Mouse (Mus musculus) heart, postnatal 0 days (tissue): ENCODE results near the gene Hist1h2bh. TPM values are rescaled to one million over a fixed set of nuclear protein-coding genes. Genes with fewer than 3 reads are reported as not detected.

Source experiments
- ATAC-seq: fragments of 200-750 bp; cut with Nextera tagmentation; 2 replicates; pipeline ENCODE4 v1.8.0; 2017; ENCODE audit warnings: low read depth, moderate number of reproducible peaks, moderate library complexity; ENCODE audit not compliant: insufficient read depth
- DNase-seq: peaks from one replicate; pipeline ENCODE4 v3.0.0-alpha.2; 2016; ENCODE audit warnings: low spot score
- H3K27ac ChIP-seq: fragments of 300-500 bp; sonication (generic); 2 replicates; pipeline ENCODE4 v1.5.1; 2014; ENCODE audit warnings: low read depth, mild to moderate bottlenecking
- H3K27me3 ChIP-seq: fragments of 300-500 bp; sonication (generic); 2 replicates; pipeline ENCODE4 v1.6.1; 2014; ENCODE audit warnings: low read length, mixed read lengths; ENCODE audit not compliant: control insufficient read depth, insufficient read depth
- H3K36me3 ChIP-seq: fragments of 300-500 bp; sonication (generic); replicated peaks from 2 replicates; pipeline ENCODE4 v1.6.1; 2014; ENCODE audit warnings: low read length, mixed read lengths; ENCODE audit not compliant: control insufficient read depth, insufficient read depth
- H3K4me1 ChIP-seq: fragments of 300-500 bp; sonication (generic); 2 replicates; pipeline ENCODE4 v1.6.1; 2014; ENCODE audit warnings: antibody characterized with exemption; ENCODE audit not compliant: control insufficient read depth, insufficient read depth
- H3K4me2 ChIP-seq: fragments of 300-500 bp; sonication (generic); 2 replicates; pipeline ENCODE4 v1.6.1; 2014; ENCODE audit warnings: low read depth, mild to moderate bottlenecking, low read length, moderate library complexity
- H3K4me3 ChIP-seq: fragments of 300-500 bp; sonication (generic); 2 replicates; pipeline ENCODE4 v1.5.1; 2014; ENCODE audit warnings: low read depth, low read length
- H3K9ac ChIP-seq: fragments of 300-500 bp; sonication (generic); replicated peaks from 2 replicates; pipeline ENCODE4 v1.6.1; 2014; ENCODE audit warnings: low read depth, low read length, mixed read lengths
- H3K9me3 ChIP-seq: fragments of 300-500 bp; sonication (generic); replicated peaks from 2 replicates; pipeline ENCODE4 v1.6.1; 2016; ENCODE audit warnings: low read length; ENCODE audit not compliant: control insufficient read depth
- CTCF ChIP-seq: IDR thresholded peaks from 2 replicates; pipeline ENCODE4 v1.5.1; 2016; ENCODE audit warnings: antibody characterized with exemption, control low read depth, low read depth
- EP300 ChIP-seq: IDR thresholded peaks from 2 replicates; pipeline ENCODE4 v1.6.1; 2016; ENCODE audit warnings: antibody characterized with exemption, low read depth
- WGBS: fragments of 180-500 bp; shearing (Covaris S2); extraction: QIAGEN DNeasy Blood & Tissue Kit; methylation state at CpG from one replicate; pipeline ENCODE4 v1.1.7; 2014; 5-methylcytosine and 5-hydroxymethylcytosine counted together
- polyA plus RNA-seq: library from polyadenylated mRNA; unstranded; fragments of >200 nt; fragmentation: Nextera tagmentation; extraction: Ambion mirVana; gene quantifications from 2 replicates; pipeline ENCODE4 v1.2.1, GENCODE M21; 2015
- total RNA-seq: library from RNA; depleted of rRNA; stranded (reverse); fragments of >200 nt; gene quantifications from 2 replicates; pipeline ENCODE4 v1.2.3, GENCODE M21; 2014; ENCODE audit warnings: low replicate concordance

Gene Hist1h2bh
- total and polyA plus RNA-seq, 2 experiments from 2014 or later, result 0.31 to 82.5 TPM

- no peaks in the 10 kb centered on the region for H3K36me3 ChIP-seq
- TF ChIP-seq CTCF (no peak), EP300 (no peak)
- H3K27ac ChIP-seq, result peak overlapping the region; percentile 74
- peak; percentile 68 for DNase-seq
- H3K9ac ChIP-seq, result no peak overlapping the region
- H3K27me3 ChIP-seq, result no peaks in the 10 kb centered on the region
- ATAC-seq, result 0 out of 2 replicates have a peak, but pooled peaks have one; percentile 19
- peak overlapping the region; percentile 80 for H3K4me2 ChIP-seq
- H3K4me1 ChIP-seq, result no peaks in the 10 kb centered on the region
- peak overlapping the region; percentile 59 for H3K4me3 ChIP-seq
- H3K9me3 ChIP-seq, result no peaks in the 10 kb centered on the region
- WGBS, result under 1% methylated on average over 10 of the region's 10 CpGs
Observed at GRCm38 (mm10) chr13:23519416-23519815, 23.8 kb downstream of the Hist1h2bh start.

- peak overlapping the region; percentile 59 for H3K4me3 ChIP-seq
- peak overlapping the region; percentile 80 for H3K4me2 ChIP-seq
- TF ChIP-seq EP300, result no peak
- TF ChIP-seq CTCF, result no peak
- ATAC-seq (no peak), DNase-seq (peak; percentile 68)
- H3K27me3 ChIP-seq, result no peaks in the 10 kb centered on the region
- no peak overlapping the region for H3K9ac ChIP-seq
- under 1% methylated on average over 6 of the region's 6 CpGs for WGBS
- H3K4me1 ChIP-seq, result no peaks in the 10 kb centered on the region
- H3K36me3 ChIP-seq, result no peaks in the 10 kb centered on the region
- H3K27ac ChIP-seq, result peak overlapping the region; percentile 74
- no peaks in the 10 kb centered on the region for H3K9me3 ChIP-seq
Observed at GRCm38 (mm10) chr13:23518885-23519284, 24.3 kb downstream of the Hist1h2bh start.

GRCm38 (mm10) chr13:23518295-23518603, 24.9 kb downstream of the Hist1h2bh start:
- H3K36me3 ChIP-seq, result no peaks in the 10 kb centered on the region
- peak overlapping the region; percentile 80 for H3K4me2 ChIP-seq
- H3K4me1 ChIP-seq, result no peaks in the 10 kb centered on the region
- H3K4me3 ChIP-seq, result peak overlapping the region; percentile 59
- DNase-seq (no peak), ATAC-seq (no peak)
- H3K9ac ChIP-seq, result no peak overlapping the region; the same call in 1 of the 2 replicates
- WGBS, result under 1% methylated on average over 6 of the region's 6 CpGs
- no peaks in the 10 kb centered on the region for H3K9me3 ChIP-seq
- peak overlapping the region; percentile 54 for H3K27ac ChIP-seq
- no peaks in the 10 kb centered on the region for H3K27me3 ChIP-seq
- TF ChIP-seq EP300, result no peak
- no peak for TF ChIP-seq CTCF

- WGBS, result under 1% methylated on average over 27 of the region's 27 CpGs
- TF ChIP-seq CTCF (no peak), EP300 (0 out of 2 replicates have a peak, but pooled peaks have one; percentile 2)
- H3K27ac ChIP-seq, result peak overlapping the region; percentile 79
- ATAC-seq (peak; percentile 87), DNase-seq (peak; percentile 79)
- no peaks in the 10 kb centered on the region for H3K36me3 ChIP-seq
- peak overlapping the region; percentile 80 for H3K4me2 ChIP-seq
- H3K4me3 ChIP-seq, result peak overlapping the region; percentile 59
- H3K9me3 ChIP-seq, result no peaks in the 10 kb centered on the region
- H3K9ac ChIP-seq, result no peak overlapping the region; the same call in 1 of the 2 replicates
- H3K4me1 ChIP-seq, result no peaks in the 10 kb centered on the region
- H3K27me3 ChIP-seq, result no peaks in the 10 kb centered on the region
Observed at GRCm38 (mm10) chr13:23517603-23518294, 25.4 kb downstream of the Hist1h2bh start.

GRCm38 (mm10) chr13:23516822-23517602, 26.2 kb downstream of the Hist1h2bh start:
- H3K4me2 ChIP-seq, result peak overlapping the region; percentile 80
- peak; percentile 35; the same call in 1 of the 2 replicates for TF ChIP-seq EP300
- TF ChIP-seq CTCF, result no peak
- DNase-seq (peak; percentile 60), ATAC-seq (peak; percentile 47; the same call in 1 of the 2 replicates)
- H3K9me3 ChIP-seq, result no peaks in the 10 kb centered on the region
- H3K27ac ChIP-seq, result peak overlapping the region; percentile 79
- no peaks in the 10 kb centered on the region for H3K27me3 ChIP-seq
- no peaks in the 10 kb centered on the region for H3K4me1 ChIP-seq
- WGBS, result under 1% methylated on average over 19 of the region's 19 CpGs
- no peaks in the 10 kb centered on the region for H3K36me3 ChIP-seq
- H3K4me3 ChIP-seq, result peak overlapping the region; percentile 59
- no peak overlapping the region for H3K9ac ChIP-seq
